Mouse (Mus musculus): ENCODE data around the gene Ppp1r18. TPM values are rescaled to one million over a fixed set of nuclear protein-coding genes. Genes with fewer than 3 reads are reported as not detected.
A peak's percentile ranks its signal among the peaks of the same experiment; 100 is the strongest.

Ppp1r18 gene
- 10.5 and 14.2 TPM in 2 replicates for polyA plus RNA-seq (2015; fragmentation: Nextera tagmentation; extraction: Ambion mirVana)

GRCm38 (mm10) chr17:35865481-35866280 lies at the start of gene Ppp1r18:
Ppp1r18 (plus strand) TSS chr17:35865593.
- peaks cover 29% of the 10 kb centered on the region for H3K4me1 ChIP-seq (ENCODE audit: control insufficient read depth, low read depth, low read length)

GRCm38 (mm10) chr17:35815836-35816235 lies 49.6 kb upstream of the Ppp1r18 start:
- H3K4me2 ChIP-seq (ENCODE audit: low read depth, low read length) = no peak overlapping the region
- no peak overlapping the region for H3K4me3 ChIP-seq (ENCODE audit: low read depth, low read length)
- H3K4me1 ChIP-seq (ENCODE audit: control insufficient read depth, low read depth, low read length) = peaks cover 15% of the 10 kb centered on the region
- WGBS (ENCODE audit: insufficient replicate concordance) = 54% methylated on average over 7 of the region's 7 CpGs
- no peaks in the 10 kb centered on the region for H3K9me3 ChIP-seq (replicated peaks; ENCODE audit: control insufficient read depth, low read length)
- no peak overlapping the region for H3K9ac ChIP-seq (ENCODE audit: low read depth, low read length)
- no peaks in the 10 kb centered on the region for H3K27me3 ChIP-seq (ENCODE audit: control insufficient read depth, insufficient read depth, low read depth, low read length)
- H3K27ac ChIP-seq (ENCODE audit: low read length) = no peak overlapping the region
- H3K36me3 ChIP-seq (ENCODE audit: control insufficient read depth, insufficient read depth) = no peaks in the 10 kb centered on the region
- ATAC-seq (ENCODE audit: low read depth) = no peak

More at GRCm38 (mm10) chr17:35865481-35866280, at the start of gene Ppp1r18:
- no peaks in the 10 kb centered on the region for H3K9me3 ChIP-seq (replicated peaks; ENCODE audit: control insufficient read depth, low read length)
- no peaks in the 10 kb centered on the region for H3K36me3 ChIP-seq (ENCODE audit: control insufficient read depth, insufficient read depth)
- WGBS (ENCODE audit: insufficient replicate concordance) = under 1% methylated on average over 45 of the region's 48 CpGs
- peak within 1 kb of the TSS; percentile 79 for H3K4me2 ChIP-seq (ENCODE audit: low read depth, low read length)
- H3K27ac ChIP-seq (ENCODE audit: low read length) = peak within 1 kb of the TSS; percentile 78
- H3K9ac ChIP-seq (ENCODE audit: low read depth, low read length) = peak within 1 kb of the TSS; percentile 52
- H3K27me3 ChIP-seq (ENCODE audit: control insufficient read depth, insufficient read depth, low read depth, low read length) = peaks cover 61% of the 10 kb centered on the region
- H3K4me3 ChIP-seq (ENCODE audit: low read depth, low read length) = peak within 1 kb of the TSS; percentile 57
- no peak for ATAC-seq (ENCODE audit: low read depth)

GRCm38 (mm10) chr17:35816686-35817085 lies 48.7 kb upstream of the Ppp1r18 start:
- ATAC-seq (ENCODE audit: low read depth) = no peak
- Histone ChIP-seq H3K9ac (ENCODE audit: low read depth, low read length) (no peak overlapping the region), H3K27ac (ENCODE audit: low read length) (no peak overlapping the region), H3K4me3 (ENCODE audit: low read depth, low read length) (no peak overlapping the region), H3K27me3 (ENCODE audit: control insufficient read depth, insufficient read depth, low read depth, low read length) (no peaks in the 10 kb centered on the region), H3K4me2 (ENCODE audit: low read depth, low read length) (no peak overlapping the region), H3K9me3 (replicated peaks; ENCODE audit: control insufficient read depth, low read length) (no peaks in the 10 kb centered on the region), H3K4me1 (ENCODE audit: control insufficient read depth, low read depth, low read length) (peaks cover 24% of the 10 kb centered on the region), H3K36me3 (ENCODE audit: control insufficient read depth, insufficient read depth) (no peaks in the 10 kb centered on the region)
- WGBS (ENCODE audit: insufficient replicate concordance) = 56% methylated on average over 9 of the region's 14 CpGs

- 80% methylated on average over 10 of the region's 10 CpGs for WGBS (ENCODE audit: insufficient replicate concordance)
- H3K4me3 ChIP-seq (ENCODE audit: low read depth, low read length) = no peak overlapping the region
- peaks cover 29% of the 10 kb centered on the region for H3K4me1 ChIP-seq (ENCODE audit: control insufficient read depth, low read depth, low read length)
- ATAC-seq (ENCODE audit: low read depth) = no peak
- no peaks in the 10 kb centered on the region for H3K9me3 ChIP-seq (replicated peaks; ENCODE audit: control insufficient read depth, low read length)
- no peak overlapping the region for H3K4me2 ChIP-seq (ENCODE audit: low read depth, low read length)
- no peak overlapping the region for H3K9ac ChIP-seq (ENCODE audit: low read depth, low read length)
- no peaks in the 10 kb centered on the region for H3K36me3 ChIP-seq (ENCODE audit: control insufficient read depth, insufficient read depth)
- H3K27ac ChIP-seq (ENCODE audit: low read length) = no peak overlapping the region
- H3K27me3 ChIP-seq (ENCODE audit: control insufficient read depth, insufficient read depth, low read depth, low read length) = no peaks in the 10 kb centered on the region
Measured at GRCm38 (mm10) chr17:35817226-35817625, 48.2 kb upstream of the Ppp1r18 start.

- 28% methylated on average over 5 of the region's 5 CpGs for WGBS (ENCODE audit: insufficient replicate concordance)
- no peaks in the 10 kb centered on the region for H3K36me3 ChIP-seq (ENCODE audit: control insufficient read depth, insufficient read depth)
- H3K4me1 ChIP-seq (ENCODE audit: control insufficient read depth, low read depth, low read length) = peaks cover 43% of the 10 kb centered on the region
- H3K9me3 ChIP-seq (replicated peaks; ENCODE audit: control insufficient read depth, low read length) = no peaks in the 10 kb centered on the region
- ATAC-seq (ENCODE audit: low read depth) = no peak
- no peak overlapping the region for H3K9ac ChIP-seq (ENCODE audit: low read depth, low read length)
- no peak overlapping the region for H3K4me3 ChIP-seq (ENCODE audit: low read depth, low read length)
- H3K4me2 ChIP-seq (ENCODE audit: low read depth, low read length) = no peak overlapping the region
- no peaks in the 10 kb centered on the region for H3K27me3 ChIP-seq (ENCODE audit: control insufficient read depth, insufficient read depth, low read depth, low read length)
- H3K27ac ChIP-seq (ENCODE audit: low read length) = no peak overlapping the region; the same call in 1 of the 2 replicates
Measured at GRCm38 (mm10) chr17:35820111-35820510, 45.3 kb upstream of the Ppp1r18 start.

GRCm38 (mm10) chr17:35821439-35822430 lies 43.7 kb upstream of the Ppp1r18 start, which contains the start of gene Ier3:
Ier3 (plus strand) TSS chr17:35821684.
- peak within 1 kb of the TSS; percentile 96 for H3K27ac ChIP-seq (ENCODE audit: low read length)
- H3K36me3 ChIP-seq (ENCODE audit: control insufficient read depth, insufficient read depth) = no peaks in the 10 kb centered on the region
- WGBS (ENCODE audit: insufficient replicate concordance) = under 1% methylated on average over 62 of the region's 62 CpGs
- peak within 1 kb of the TSS; percentile 85 for H3K9ac ChIP-seq (ENCODE audit: low read depth, low read length)
- peak within 1 kb of the TSS; percentile 84 for H3K4me3 ChIP-seq (ENCODE audit: low read depth, low read length)
- H3K9me3 ChIP-seq (replicated peaks; ENCODE audit: control insufficient read depth, low read length) = no peaks in the 10 kb centered on the region
- no peaks in the 10 kb centered on the region for H3K27me3 ChIP-seq (ENCODE audit: control insufficient read depth, insufficient read depth, low read depth, low read length)
- H3K4me1 ChIP-seq (ENCODE audit: control insufficient read depth, low read depth, low read length) = peaks cover 47% of the 10 kb centered on the region
- H3K4me2 ChIP-seq (ENCODE audit: low read depth, low read length) = peak within 1 kb of the TSS; percentile 96
- peak; percentile 35 for ATAC-seq (ENCODE audit: low read depth)

- Histone ChIP-seq H3K4me2 (ENCODE audit: low read depth, low read length) (peak overlapping the region; percentile 96), H3K4me3 (ENCODE audit: low read depth, low read length) (peak overlapping the region; percentile 84)
Measured at GRCm38 (mm10) chr17:35822564-35822963, 42.8 kb upstream of the Ppp1r18 start.

GRCm38 (mm10) chr17:35822964-35823937 lies 42.1 kb upstream of the Ppp1r18 start, which contains the start of gene Flot1:
Flot1 (plus strand) TSS chr17:35823230.
- peak; percentile 80 for ATAC-seq (ENCODE audit: low read depth)
- Histone ChIP-seq H3K4me1 (ENCODE audit: control insufficient read depth, low read depth, low read length) (peaks cover 47% of the 10 kb centered on the region), H3K36me3 (ENCODE audit: control insufficient read depth, insufficient read depth) (peaks cover 12% of the 10 kb centered on the region)

More at GRCm38 (mm10) chr17:35822564-35822963, 42.8 kb upstream of the Ppp1r18 start:
- peaks cover 6% of the 10 kb centered on the region for H3K36me3 ChIP-seq (ENCODE audit: control insufficient read depth, insufficient read depth)
- no peaks in the 10 kb centered on the region for H3K27me3 ChIP-seq (ENCODE audit: control insufficient read depth, insufficient read depth, low read depth, low read length)
- peaks cover 47% of the 10 kb centered on the region for H3K4me1 ChIP-seq (ENCODE audit: control insufficient read depth, low read depth, low read length)
- WGBS (ENCODE audit: insufficient replicate concordance) = under 1% methylated on average over 11 of the region's 11 CpGs
- peak overlapping the region; percentile 85 for H3K9ac ChIP-seq (ENCODE audit: low read depth, low read length)
- ATAC-seq (ENCODE audit: low read depth) = no peak
- peak overlapping the region; percentile 96 for H3K27ac ChIP-seq (ENCODE audit: low read length)
- H3K9me3 ChIP-seq (replicated peaks; ENCODE audit: control insufficient read depth, low read length) = no peaks in the 10 kb centered on the region

More at GRCm38 (mm10) chr17:35822964-35823937, 42.1 kb upstream of the Ppp1r18 start, which contains the start of gene Flot1:
- Histone ChIP-seq H3K9ac (ENCODE audit: low read depth, low read length) (peak within 1 kb of the TSS; percentile 85), H3K27ac (ENCODE audit: low read length) (peak within 1 kb of the TSS; percentile 96), H3K4me2 (ENCODE audit: low read depth, low read length) (peak within 1 kb of the TSS; percentile 96), H3K27me3 (ENCODE audit: control insufficient read depth, insufficient read depth, low read depth, low read length) (no peaks in the 10 kb centered on the region), H3K9me3 (replicated peaks; ENCODE audit: control insufficient read depth, low read length) (no peaks in the 10 kb centered on the region), H3K4me3 (ENCODE audit: low read depth, low read length) (peak within 1 kb of the TSS; percentile 84)
- under 1% methylated on average over 42 of the region's 47 CpGs for WGBS (ENCODE audit: insufficient replicate concordance)
